Comparison of ENCODE assay signal across 7 mouse cellular contexts in genomic region chr7:140821305-140821652, GRCm38 (mm10). TPM values are rescaled to one million over a fixed set of nuclear protein-coding genes. Genes with fewer than 3 reads are reported as not detected.
DNase-seq lines count a peak whose midpoint lies in the region; ATAC-seq and TF ChIP-seq lines count a peak whose summit lies in the region.

No protein-coding gene starts in this region.

- H3K9ac ChIP-seq in lung, embryonic 16.5 days (ENCODE audit: low read length), result no peak overlapping the region
- peak overlapping the region; percentile 64; the same call in 1 of the 2 replicates for H3K9ac ChIP-seq in forebrain, embryonic 11.5 days (ENCODE audit: low read length)
- H3K9ac ChIP-seq in limb, embryonic 14.5 days (ENCODE audit: low read depth, low read length, severe bottlenecking), result peak overlapping the region; percentile 57
- H3K9ac ChIP-seq in stomach, embryonic 16.5 days (ENCODE audit: low read length), result no peak overlapping the region

- H3K27ac ChIP-seq in lung, embryonic 16.5 days (ENCODE audit: low read length), result no peak overlapping the region
- no peak overlapping the region for H3K27ac ChIP-seq in forebrain, embryonic 11.5 days (ENCODE audit: low read depth, low read length)
- H3K27ac ChIP-seq in limb, embryonic 14.5 days (replicated peaks; ENCODE audit: low read depth, low read length), result no peak overlapping the region
- H3K27ac ChIP-seq in stomach, embryonic 16.5 days (ENCODE audit: low read length), result no peak overlapping the region

- no peak for DNase-seq in lung, postnatal 25 days (ENCODE audit: low spot score)
- DNase-seq in forebrain, embryonic 11.5 days (ENCODE audit: low spot score), result no peak
- no peak for DNase-seq in limb, embryonic 14.5 days (ENCODE audit: low spot score)
- DNase-seq in gastrocnemius, adult 18-20 months (ENCODE audit: low spot score), result no peak
- no peak for DNase-seq in gastrocnemius, postnatal 36 days

- H3K9me3 ChIP-seq in lung, embryonic 16.5 days (ENCODE audit: control insufficient read depth, low read length), result no peaks in the 10 kb centered on the region
- H3K9me3 ChIP-seq in forebrain, embryonic 11.5 days (ENCODE audit: control insufficient read depth, low read length), result no peaks in the 10 kb centered on the region
- H3K9me3 ChIP-seq in limb, embryonic 14.5 days (ENCODE audit: control insufficient read depth, low read length), result no peaks in the 10 kb centered on the region
- no peaks in the 10 kb centered on the region for H3K9me3 ChIP-seq in stomach, embryonic 16.5 days (replicated peaks; ENCODE audit: control insufficient read depth, low read length)

- TF ChIP-seq POLR2A in limb, embryonic 14.5 days (IDR thresholded peaks at IDR 0.05; ENCODE audit: borderline replicate concordance, extremely low read depth, insufficient read depth, insufficient read length), result no peak

- no peaks in the 10 kb centered on the region for H3K36me3 ChIP-seq in lung, embryonic 16.5 days (ENCODE audit: control insufficient read depth, insufficient read depth, low read length)
- H3K36me3 ChIP-seq in forebrain, embryonic 11.5 days (ENCODE audit: control insufficient read depth, insufficient read depth, low read length), result no peaks in the 10 kb centered on the region
- H3K36me3 ChIP-seq in limb, embryonic 14.5 days (ENCODE audit: control insufficient read depth, insufficient read depth, low read length), result 0 out of 2 replicates have a peak, but pooled peaks cover 2% of the 10 kb centered on the region
- no peaks in the 10 kb centered on the region for H3K36me3 ChIP-seq in stomach, embryonic 16.5 days (ENCODE audit: control insufficient read depth, insufficient read depth, low read length)

- H3K4me2 ChIP-seq in lung, embryonic 16.5 days (ENCODE audit: low read depth, low read length), result peak overlapping the region; percentile 67
- peak overlapping the region; percentile 71 for H3K4me2 ChIP-seq in forebrain, embryonic 11.5 days (ENCODE audit: low read depth, low read length, severe bottlenecking)
- H3K4me2 ChIP-seq in limb, embryonic 14.5 days (replicated peaks; ENCODE audit: low read depth, low read length, severe bottlenecking), result peak overlapping the region; percentile 65
- peak overlapping the region; percentile 62 for H3K4me2 ChIP-seq in stomach, embryonic 16.5 days (ENCODE audit: low read depth, low read length)

- 44% methylated on average over 5 of the region's 5 CpGs for WGBS in lung, embryonic 16.5 days
- WGBS in forebrain, embryonic 11.5 days, result 45% methylated on average over 5 of the region's 5 CpGs
- 47% methylated on average over 5 of the region's 5 CpGs for WGBS in limb, embryonic 14.5 days
- 40% methylated on average over 5 of the region's 5 CpGs for WGBS in stomach, embryonic 16.5 days

- H3K27me3 ChIP-seq in lung, embryonic 16.5 days (ENCODE audit: control insufficient read depth, insufficient read depth, low read depth, low read length), result no peaks in the 10 kb centered on the region
- H3K27me3 ChIP-seq in forebrain, embryonic 11.5 days (ENCODE audit: control insufficient read depth, insufficient read depth, low read length), result no peaks in the 10 kb centered on the region
- no peaks in the 10 kb centered on the region for H3K27me3 ChIP-seq in limb, embryonic 14.5 days (ENCODE audit: control insufficient read depth, insufficient read depth, low read length)
- no peaks in the 10 kb centered on the region for H3K27me3 ChIP-seq in stomach, embryonic 16.5 days (ENCODE audit: control insufficient read depth, insufficient read depth, low read length)

- ATAC-seq in lung, embryonic 16.5 days (ENCODE audit: low read depth), result no peak
- ATAC-seq in forebrain, embryonic 11.5 days (replicated peaks; ENCODE audit: low FRiP score), result peak; percentile 38; the same call in 1 of the 2 replicates
- no peak for ATAC-seq in limb, embryonic 14.5 days (ENCODE audit: low FRiP score, low read depth)
- no peak for ATAC-seq in stomach, embryonic 16.5 days (ENCODE audit: insufficient read depth, low FRiP score)

- intact Hi-C loops in gastrocnemius, postnatal 36 days (cut with DNase I), result no loop called here

- no peaks in the 10 kb centered on the region; the same call in 1 of the 2 replicates for H3K4me1 ChIP-seq in lung, embryonic 16.5 days (replicated peaks; ENCODE audit: control insufficient read depth, insufficient read depth, low read length)
- peaks cover 3% of the 10 kb centered on the region; the same call in 1 of the 2 replicates for H3K4me1 ChIP-seq in forebrain, embryonic 11.5 days (replicated peaks; ENCODE audit: control insufficient read depth, insufficient read depth, low read length)
- H3K4me1 ChIP-seq in limb, embryonic 14.5 days (ENCODE audit: control insufficient read depth, insufficient read depth, low read length), result no peaks in the 10 kb centered on the region
- H3K4me1 ChIP-seq in stomach, embryonic 16.5 days (ENCODE audit: control insufficient read depth, insufficient read depth, low read length), result no peaks in the 10 kb centered on the region

- peak overlapping the region; percentile 45 for H3K4me3 ChIP-seq in lung, embryonic 16.5 days (ENCODE audit: low read length)
- H3K4me3 ChIP-seq in forebrain, embryonic 11.5 days (ENCODE audit: low read depth, low read length), result peak overlapping the region; percentile 52
- H3K4me3 ChIP-seq in limb, embryonic 14.5 days (replicated peaks; ENCODE audit: low read length), result peak overlapping the region; percentile 45
- H3K4me3 ChIP-seq in stomach, embryonic 16.5 days (replicated peaks; ENCODE audit: low read length), result peak overlapping the region; percentile 47; the same call in 1 of the 2 replicates

RNA-seq across cellular contexts. Expression of gene Zfp941, which starts 0.7 kb away (rescaled TPM):
- 0.38 and 0.74 TPM in 2 replicates for polyA plus RNA-seq in lung, embryonic 16.5 days (2015; fragmentation: Nextera tagmentation; extraction: Ambion mirVana)
- 4.6 and 5.2 TPM in 2 replicates for polyA plus RNA-seq in forebrain, embryonic 11.5 days (2014; fragmentation: Nextera tagmentation; extraction: Ambion mirVana)
- polyA plus RNA-seq in limb, embryonic 14.5 days (2012; rRNA removed), result 0.83 and 0.93 TPM in 2 replicates
- 1.3 and 1.5 TPM in 2 replicates for polyA plus RNA-seq in limb, embryonic 14.5 days (2014; fragmentation: Nextera tagmentation; extraction: Ambion mirVana)
- 1.3 and 1.9 TPM in 2 replicates for polyA plus RNA-seq in stomach, embryonic 16.5 days (2015; fragmentation: Nextera tagmentation; extraction: Ambion mirVana)
- not detected for total RNA-seq in gastrocnemius, adult 18-20 months (2021)
- total RNA-seq in gastrocnemius, postnatal 36 days (2021), result under 1 TPM in 1 of 2 experiments, not detected in 1; 0.07 TPM

RNA-seq across cellular contexts. Expression of gene Urah, which starts 13.5 kb away (rescaled TPM):
- polyA plus RNA-seq in lung, embryonic 16.5 days (2015; fragmentation: Nextera tagmentation; extraction: Ambion mirVana), result 5.5 and 9.7 TPM in 2 replicates
- 0.48 TPM in 1 of 2 replicates, not detected in the other for polyA plus RNA-seq in forebrain, embryonic 11.5 days (2014; fragmentation: Nextera tagmentation; extraction: Ambion mirVana)
- 1.2 and 2.5 TPM in 2 replicates for polyA plus RNA-seq in limb, embryonic 14.5 days (2012; rRNA removed)
- 6.2 and 9.0 TPM in 2 replicates for polyA plus RNA-seq in limb, embryonic 14.5 days (2014; fragmentation: Nextera tagmentation; extraction: Ambion mirVana)
- polyA plus RNA-seq in stomach, embryonic 16.5 days (2015; fragmentation: Nextera tagmentation; extraction: Ambion mirVana), result 26.7 and 34.7 TPM in 2 replicates
- total RNA-seq in gastrocnemius, adult 18-20 months (2021), result not detected
- not detected for total RNA-seq in gastrocnemius, postnatal 36 days (2021)

RNA-seq across cellular contexts. Expression of gene Scgb1c1, which starts 24.1 kb away (rescaled TPM):
- 0.39 TPM in 1 of 2 replicates, not detected in the other for polyA plus RNA-seq in lung, embryonic 16.5 days (2015; fragmentation: Nextera tagmentation; extraction: Ambion mirVana)
- not detected in 2 replicates for polyA plus RNA-seq in forebrain, embryonic 11.5 days (2014; fragmentation: Nextera tagmentation; extraction: Ambion mirVana)
- not detected in 2 replicates for polyA plus RNA-seq in limb, embryonic 14.5 days (2012; rRNA removed)
- polyA plus RNA-seq in limb, embryonic 14.5 days (2014; fragmentation: Nextera tagmentation; extraction: Ambion mirVana), result not detected in 2 replicates
- not detected in 2 replicates for polyA plus RNA-seq in stomach, embryonic 16.5 days (2015; fragmentation: Nextera tagmentation; extraction: Ambion mirVana)
- not detected for total RNA-seq in gastrocnemius, adult 18-20 months (2021)
- total RNA-seq in gastrocnemius, postnatal 36 days (2021), result not detected

RNA-seq across cellular contexts. Expression of gene Odf3, which starts 26.3 kb away (rescaled TPM):
- not detected in 2 replicates for polyA plus RNA-seq in lung, embryonic 16.5 days (2015; fragmentation: Nextera tagmentation; extraction: Ambion mirVana)
- polyA plus RNA-seq in forebrain, embryonic 11.5 days (2014; fragmentation: Nextera tagmentation; extraction: Ambion mirVana), result not detected in 2 replicates
- 0.04 TPM in 2 replicates for polyA plus RNA-seq in limb, embryonic 14.5 days (2012; rRNA removed)
- polyA plus RNA-seq in limb, embryonic 14.5 days (2014; fragmentation: Nextera tagmentation; extraction: Ambion mirVana), result not detected in 2 replicates
- polyA plus RNA-seq in stomach, embryonic 16.5 days (2015; fragmentation: Nextera tagmentation; extraction: Ambion mirVana), result 0.08 TPM in 1 of 2 replicates, not detected in the other
- not detected for total RNA-seq in gastrocnemius, adult 18-20 months (2021)
- total RNA-seq in gastrocnemius, postnatal 36 days (2021), result not detected

RNA-seq across cellular contexts. Expression of gene Syce1, which starts 33.6 kb away (rescaled TPM):
- 0.24 and 0.40 TPM in 2 replicates for polyA plus RNA-seq in lung, embryonic 16.5 days (2015; fragmentation: Nextera tagmentation; extraction: Ambion mirVana)
- polyA plus RNA-seq in forebrain, embryonic 11.5 days (2014; fragmentation: Nextera tagmentation; extraction: Ambion mirVana), result not detected in 2 replicates
- 0.39 and 0.55 TPM in 2 replicates for polyA plus RNA-seq in limb, embryonic 14.5 days (2012; rRNA removed)
- 0.54 and 0.66 TPM in 2 replicates for polyA plus RNA-seq in limb, embryonic 14.5 days (2014; fragmentation: Nextera tagmentation; extraction: Ambion mirVana)
- polyA plus RNA-seq in stomach, embryonic 16.5 days (2015; fragmentation: Nextera tagmentation; extraction: Ambion mirVana), result 0.35 TPM in 1 of 2 replicates, not detected in the other
- not detected for total RNA-seq in gastrocnemius, adult 18-20 months (2021)
- not detected for total RNA-seq in gastrocnemius, postnatal 36 days (2021)

Comparison
In these comparisons a context has a peak if more than half of its experiments do, and no peak if none do; other contexts are left out.
1. H3K9ac ChIP-seq: peak in forebrain, embryonic 11.5 days (single experiment) and limb, embryonic 14.5 days (single experiment); none in lung, embryonic 16.5 days (single experiment) and stomach, embryonic 16.5 days (single experiment).
2. Peak in every context shown above with its lines, with median percentiles within 50 percentile points of each other: H3K4me2 ChIP-seq and H3K4me3 ChIP-seq.